Mouse (Mus musculus) CD4-positive helper T cell, adult 2 months (primary cell): Measurements from ENCODE around the gene Ptpra.

Experiments used
- DNase-seq: peaks from one replicate; pipeline ENCODE4 v3.0.0-alpha.2; 2012; ENCODE audit warnings: low read depth, missing footprints, low spot score

Ptpra gene

GRCm38 (mm10) chr2:130595596-130595995 is 145.5 kb downstream of the Ptpra start:
- no peak for DNase-seq

- peak; percentile 24 for DNase-seq
Observed at GRCm38 (mm10) chr2:130597601-130598010, 147.5 kb downstream of the Ptpra start.

GRCm38 (mm10) chr2:130598399-130598798 is 148.3 kb downstream of the Ptpra start:
- no peak for DNase-seq

- no peak for DNase-seq
Observed at GRCm38 (mm10) chr2:130602195-130602594, 152.1 kb downstream of the Ptpra start.
